Mouse (Mus musculus): ENCODE data around the gene Col25a1. TPM values are rescaled to one million over a fixed set of nuclear protein-coding genes. Genes with fewer than 3 reads are reported as not detected.

Gene Col25a1
- total RNA-seq, 2 experiments from 2014 or later = 1.7 to 1.8 TPM

- no peak for DNase-seq
Measured at GRCm38 (mm10) chr3:130380299-130380845, 249.1 kb downstream of the Col25a1 start.

GRCm38 (mm10) chr3:130381691-130382090 is 250.4 kb downstream of the Col25a1 start:
- no peak for DNase-seq

DNA sequence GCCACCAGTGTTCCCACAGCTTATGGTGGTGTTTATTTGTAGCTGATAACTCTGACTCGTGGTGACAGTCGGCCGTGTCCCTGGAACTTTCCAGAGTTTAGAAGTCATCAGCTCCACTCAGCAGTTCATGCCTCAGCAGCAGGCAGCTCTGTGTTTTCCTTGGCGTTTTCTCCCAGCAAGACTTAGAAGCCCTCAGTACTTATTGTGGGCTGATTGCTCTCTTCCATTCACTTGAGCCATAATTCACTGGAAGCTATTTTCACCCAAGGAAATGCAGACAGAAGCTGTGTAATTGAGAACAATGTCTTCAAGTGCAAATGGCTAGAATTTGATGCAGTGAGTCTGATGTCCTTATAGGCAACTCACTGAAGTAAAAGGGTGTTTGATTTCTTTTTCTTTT is 254.6 kb downstream of the Col25a1 start:
- no peak for DNase-seq

- DNase-seq = no peak
Measured at GRCm38 (mm10) chr3:130387156-130387555, 255.9 kb downstream of the Col25a1 start.

DNA sequence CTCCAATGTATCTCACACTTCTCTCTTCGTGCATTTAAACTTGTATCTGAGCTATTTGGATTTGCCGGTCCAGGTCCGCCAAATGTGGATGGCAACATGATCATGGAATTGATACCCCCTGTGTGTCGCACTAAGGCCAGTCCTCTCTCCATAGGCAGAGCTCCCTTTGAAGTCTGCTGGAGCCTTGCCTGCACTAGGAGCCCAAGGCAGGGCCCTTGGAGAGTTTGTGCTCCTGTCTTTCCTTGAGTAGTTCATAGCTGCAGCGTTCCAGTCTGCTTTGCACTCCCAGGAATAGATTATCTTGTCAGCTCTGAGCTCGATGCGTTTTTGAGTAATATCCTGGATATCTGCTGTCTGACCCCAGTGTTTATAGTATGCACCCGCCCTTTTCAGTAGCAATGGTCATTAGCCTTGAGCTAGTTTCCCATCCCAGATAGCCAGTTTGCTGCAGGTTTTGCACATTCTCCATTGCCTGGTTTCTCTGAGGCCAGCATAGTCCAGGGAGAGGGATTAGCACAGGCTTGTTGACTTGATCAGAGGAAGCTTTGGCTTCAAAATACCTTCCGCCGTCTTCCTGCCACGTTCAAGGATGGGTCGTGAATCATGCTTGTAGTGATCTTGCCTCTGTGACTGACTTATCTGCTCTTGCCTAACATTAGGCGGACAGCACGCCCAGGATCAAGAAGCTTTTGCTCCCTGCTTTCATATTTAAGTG is 258.1 kb downstream of the Col25a1 start:
- DNase-seq = no peak

GRCm38 (mm10) chr3:130396636-130397035 is 265.3 kb downstream of the Col25a1 start:
- no peak for DNase-seq

DNA sequence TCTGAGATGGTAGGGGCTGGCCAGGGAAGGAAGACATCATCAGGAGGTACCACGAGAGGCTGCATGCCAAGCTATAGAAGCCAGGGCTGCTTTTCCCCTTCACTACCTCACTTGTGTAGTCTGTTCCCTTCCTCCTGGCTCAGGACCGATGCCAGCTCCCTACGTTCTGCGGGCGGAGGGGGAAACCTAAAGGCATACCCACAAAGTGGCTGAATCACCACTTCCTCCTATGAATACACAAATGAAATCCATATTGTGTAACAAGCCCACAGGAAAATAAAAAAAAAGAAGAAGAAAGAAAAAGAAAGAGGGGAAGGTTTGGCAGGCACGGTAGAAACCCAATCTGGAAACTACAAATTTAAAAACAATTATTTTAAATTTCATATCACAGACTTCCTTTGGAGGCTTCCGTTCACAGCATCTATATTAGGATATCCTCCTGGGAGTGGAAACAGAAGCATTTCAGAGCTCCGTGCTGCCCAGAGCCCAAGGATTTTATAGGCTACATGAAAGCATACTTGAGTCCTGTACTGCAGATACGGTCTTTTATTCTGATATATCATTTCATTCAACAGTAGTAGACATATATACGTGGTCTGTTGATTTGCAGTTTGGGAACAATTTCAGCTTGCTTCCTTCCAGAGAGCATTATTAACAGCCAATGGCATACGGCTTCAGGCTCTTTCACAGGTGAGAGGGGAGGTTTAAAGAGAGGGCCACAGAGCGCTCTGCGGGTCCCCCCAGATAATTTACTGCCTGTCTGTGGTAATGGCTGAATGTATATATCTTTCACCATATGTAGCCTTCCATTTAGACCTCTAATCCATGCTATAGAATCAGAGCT is 269.6 kb downstream of the Col25a1 start:
- DNase-seq = no peak

DNA sequence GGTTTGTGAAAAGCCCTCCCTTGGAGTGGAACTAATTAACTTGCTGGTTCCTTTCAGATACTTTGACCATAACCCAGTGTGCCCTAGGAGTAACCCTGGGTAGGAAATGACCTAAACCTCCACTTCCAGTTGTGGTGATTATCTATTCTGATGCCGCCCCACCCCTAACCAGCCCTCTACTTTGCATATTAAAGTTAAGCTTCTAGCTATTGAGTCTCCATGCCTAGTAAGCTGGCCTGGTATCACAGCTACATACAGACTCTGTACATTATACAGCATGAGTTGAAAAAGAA is 270.2 kb downstream of the Col25a1 start:
- DNase-seq = no peak

DNA sequence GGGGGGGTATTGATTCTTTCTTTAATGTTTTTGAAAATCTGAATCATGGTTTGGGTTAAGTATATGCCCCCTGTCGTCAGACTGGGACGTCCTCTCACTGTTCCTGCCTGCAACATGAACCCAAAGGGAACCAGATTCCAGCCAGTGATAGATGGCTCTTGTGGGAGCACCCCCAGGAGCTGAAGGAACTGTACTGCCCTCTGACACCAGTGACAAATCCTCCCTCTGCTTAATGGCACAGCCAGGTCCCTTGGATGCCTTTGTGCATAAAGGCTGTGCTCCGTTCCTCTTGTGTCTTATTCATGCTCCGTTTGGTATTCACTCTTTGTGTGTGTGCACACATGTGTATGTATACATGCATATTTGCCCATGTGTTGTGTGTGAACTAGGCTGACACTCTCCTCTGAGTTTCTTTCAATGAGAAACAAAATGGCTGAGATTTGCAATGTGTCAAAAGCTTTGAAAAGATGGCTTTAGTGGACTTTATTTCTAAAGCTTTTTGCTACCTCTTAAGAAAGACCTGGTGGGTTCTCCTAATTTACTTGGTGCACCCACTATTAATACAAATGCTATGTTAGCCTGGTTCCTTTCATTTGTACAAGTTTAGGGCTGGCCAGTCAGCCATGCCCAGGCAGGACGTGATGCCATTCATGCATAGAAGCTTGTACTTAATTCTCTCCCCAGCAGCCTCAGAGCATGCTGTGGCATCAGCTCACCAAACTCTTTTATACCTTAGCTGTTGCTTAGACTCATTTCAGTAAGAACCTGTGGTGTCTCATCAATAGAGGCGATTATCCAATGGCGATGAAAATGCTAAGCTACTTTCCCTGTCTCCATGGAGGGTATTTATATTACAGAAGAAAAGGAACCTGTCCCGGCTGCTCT is 273.5 kb downstream of the Col25a1 start:
- DNase-seq = no peak

DNA sequence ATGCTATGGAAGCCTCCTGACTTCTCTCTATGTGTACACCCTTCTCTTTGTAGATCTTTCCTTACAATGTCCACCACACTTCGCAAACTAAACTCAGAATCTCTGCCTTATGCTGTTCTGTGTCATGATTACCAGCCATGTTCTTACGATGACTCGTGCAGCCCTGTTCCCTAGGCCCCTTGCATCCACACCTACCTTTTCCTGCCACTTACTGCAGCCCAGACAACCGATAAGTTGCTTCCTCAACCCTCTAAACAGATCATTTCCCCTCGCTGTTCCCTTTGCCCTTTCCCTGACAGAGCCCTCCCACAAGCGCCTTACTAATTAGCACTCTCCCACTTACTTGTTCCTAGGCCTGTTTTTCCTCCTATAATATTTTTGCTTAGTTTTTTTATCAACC is 275.9 kb downstream of the Col25a1 start:
- DNase-seq = no peak

DNA sequence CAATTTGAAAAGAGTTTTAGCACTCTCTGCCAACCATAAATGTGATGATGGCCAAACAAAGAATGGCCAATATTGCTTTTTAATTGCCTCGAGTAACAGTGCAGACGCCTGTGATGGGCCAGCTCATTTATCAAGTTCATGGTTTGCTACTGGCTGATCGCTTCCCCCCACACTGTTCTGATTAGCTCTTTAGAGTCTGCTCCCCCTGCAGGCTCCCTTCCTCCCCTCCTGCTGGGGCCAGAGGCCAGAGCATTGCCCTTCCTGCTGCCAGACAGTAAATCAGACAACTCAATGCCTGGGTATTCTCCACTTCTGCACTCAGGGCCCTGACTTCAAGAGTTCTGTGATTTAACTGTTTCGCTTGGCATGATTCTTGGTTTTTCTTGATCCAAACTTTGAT is 281.9 kb downstream of the Col25a1 start:
- DNase-seq = no peak

DNA sequence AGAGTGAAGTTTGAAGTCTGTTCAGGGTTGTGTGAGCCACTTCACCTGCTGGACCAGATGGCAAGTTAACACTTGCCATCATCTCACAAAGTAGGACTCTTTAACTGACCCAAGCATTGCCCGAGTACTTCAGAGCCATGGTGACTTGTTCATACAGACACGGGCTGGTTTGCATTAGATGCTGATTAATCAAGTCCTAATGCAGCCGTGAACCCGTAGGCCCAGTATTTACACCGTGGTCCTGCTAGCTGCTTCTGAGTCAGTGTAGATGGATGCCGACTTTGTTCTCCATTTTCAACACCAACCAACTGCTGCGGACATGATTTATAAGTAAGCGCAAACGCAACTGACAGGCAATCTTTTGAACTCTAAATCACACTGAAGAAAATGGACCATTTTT is 287.6 kb downstream of the Col25a1 start:
- no peak for DNase-seq

- DNase-seq = peak; percentile 34
Measured at GRCm38 (mm10) chr3:130428796-130429195, 297.5 kb downstream of the Col25a1 start.

- DNase-seq = no peak
Measured at GRCm38 (mm10) chr3:130430052-130430451, 298.8 kb downstream of the Col25a1 start.

GRCm38 (mm10) chr3:130432818-130433217 is 301.5 kb downstream of the Col25a1 start:
- DNase-seq = no peak

- no peak for DNase-seq
Measured at GRCm38 (mm10) chr3:130436956-130437355, 305.7 kb downstream of the Col25a1 start.

GRCm38 (mm10) chr3:130439767-130440166 is 308.5 kb downstream of the Col25a1 start:
- no peak for DNase-seq

DNA sequence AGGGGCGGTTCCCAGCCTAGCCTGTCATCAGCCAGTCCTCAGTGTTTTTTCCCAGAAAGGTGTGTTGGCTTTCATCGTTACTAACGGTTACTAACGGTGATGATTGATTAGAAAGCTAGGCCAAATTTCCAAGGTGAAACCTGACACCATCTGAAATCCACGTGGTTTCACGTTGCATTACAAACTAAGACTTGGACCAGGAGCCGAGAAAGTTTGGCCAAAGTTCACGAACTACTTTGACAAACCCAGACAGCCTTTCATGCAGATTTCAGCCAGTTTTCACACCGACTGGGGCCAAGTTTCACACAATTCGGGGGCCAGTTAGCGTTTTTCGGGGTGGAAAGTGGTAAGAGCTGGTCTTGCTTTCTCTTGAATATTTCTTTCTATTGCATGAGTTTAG is 309.4 kb downstream of the Col25a1 start:
- DNase-seq = peak; percentile 19

DNA sequence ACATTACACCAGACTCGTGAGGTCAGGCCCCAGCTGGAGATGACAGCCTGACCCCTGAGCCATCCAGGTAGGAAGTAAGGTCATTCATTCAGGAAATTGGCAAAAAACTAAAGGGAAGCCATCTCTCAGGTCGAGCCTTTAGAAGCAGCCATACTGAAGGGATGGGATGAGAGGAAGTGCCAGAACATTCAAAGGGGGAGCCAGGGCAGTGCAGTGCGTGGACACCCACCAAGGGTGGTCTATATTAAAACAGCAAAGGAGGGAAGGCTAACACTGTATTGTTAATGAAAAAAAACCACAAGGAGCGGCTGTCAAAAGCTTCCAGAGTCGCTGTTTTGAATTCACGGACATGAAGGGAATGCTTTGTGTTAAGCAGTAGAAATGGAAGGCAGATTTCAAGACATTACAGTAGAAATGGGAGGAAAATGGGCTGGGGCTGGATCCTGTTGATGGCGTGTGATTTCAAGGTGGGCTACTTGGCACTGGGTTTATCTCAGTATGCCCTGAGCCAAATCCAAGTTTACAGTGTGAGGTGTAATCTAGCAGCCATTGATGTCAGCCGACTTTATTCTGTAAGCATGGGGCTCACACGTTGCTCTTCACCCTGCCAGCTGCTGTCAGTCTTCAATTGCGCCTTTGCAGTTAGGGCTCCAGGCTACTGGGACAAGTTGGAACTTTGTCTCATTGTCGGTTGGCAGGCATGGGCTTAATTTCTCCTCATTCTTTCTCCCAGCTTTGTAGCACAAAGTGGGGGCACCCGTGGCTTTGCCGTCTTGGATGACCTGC is 312.7 kb downstream of the Col25a1 start:
- DNase-seq = no peak

DNA sequence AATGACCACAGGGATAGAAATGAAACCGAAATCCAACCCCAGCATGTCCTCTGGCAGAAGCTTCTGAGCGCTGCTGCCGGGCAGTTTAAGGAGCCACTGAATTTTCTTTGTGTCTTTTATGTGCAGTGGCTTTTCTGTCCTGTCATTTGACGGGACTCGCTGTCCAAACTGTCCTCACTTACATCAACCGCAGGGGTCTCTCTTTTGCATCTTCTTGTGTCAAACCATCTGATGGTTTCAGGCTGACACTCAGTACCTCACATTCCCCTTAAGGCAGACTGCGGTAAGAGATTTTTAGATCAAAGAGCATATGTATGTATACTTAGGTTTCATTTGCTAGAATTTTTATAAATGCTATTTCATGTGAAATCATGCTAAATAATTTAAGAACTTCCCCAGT is 318.6 kb downstream of the Col25a1 start:
- DNase-seq = no peak

DNA sequence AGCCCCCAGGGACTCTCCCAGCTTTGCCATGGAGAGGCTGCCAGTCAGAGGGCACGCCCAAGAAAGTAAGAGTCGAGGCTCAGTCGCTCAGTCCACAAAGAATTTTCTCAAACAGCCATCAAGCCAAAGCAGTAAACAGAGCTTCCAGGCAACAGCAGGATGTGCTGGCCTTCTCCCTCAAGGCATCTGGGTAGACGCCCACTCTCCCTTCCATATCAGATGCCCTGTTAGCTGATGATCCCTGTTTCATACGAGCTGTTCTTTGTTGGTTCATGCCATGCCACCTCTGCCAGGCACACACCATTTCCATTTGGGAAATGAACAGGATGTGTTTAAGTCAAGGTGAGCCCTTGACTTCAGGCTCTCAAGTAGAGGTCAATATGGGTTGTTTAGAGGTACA is 334.1 kb downstream of the Col25a1 start:
- no peak for DNase-seq

- DNase-seq = no peak
Measured at GRCm38 (mm10) chr3:130473211-130473768, 342.0 kb downstream of the Col25a1 start.
